Mouse (Mus musculus) heart, embryonic 12.5 days (tissue): Measurements from ENCODE around the gene Cubn. TPM values are rescaled to one million over a fixed set of nuclear protein-coding genes. Genes with fewer than 3 reads are reported as not detected.

Experiments used
- ATAC-seq: fragments of 200-750 bp; cut with Nextera tagmentation; 2 replicates; pipeline ENCODE4 v1.8.0; 2017; ENCODE audit warnings: moderate TSS enrichment, moderate library complexity; ENCODE audit not compliant: insufficient number of reproducible peaks, low FRiP score
- H3K27ac ChIP-seq: fragments of 300-500 bp; sonication (generic); 2 replicates; pipeline ENCODE4 v1.5.1; 2016; ENCODE audit warnings: mild to moderate bottlenecking, moderate library complexity; ENCODE audit not compliant: poor library complexity, severe bottlenecking
- H3K27me3 ChIP-seq: fragments of 300-500 bp; sonication (generic); replicated peaks from 2 replicates; pipeline ENCODE4 v1.6.1; 2016; ENCODE audit warnings: mild to moderate bottlenecking, moderate library complexity
- H3K36me3 ChIP-seq: fragments of 300-500 bp; sonication (generic); 2 replicates; pipeline ENCODE4 v1.6.1; 2016; ENCODE audit warnings: mild to moderate bottlenecking, moderate library complexity
- H3K4me1 ChIP-seq: fragments of 300-500 bp; sonication (generic); replicated peaks from 2 replicates; pipeline ENCODE4 v1.6.1; 2016; ENCODE audit warnings: mild to moderate bottlenecking
- H3K4me2 ChIP-seq: fragments of 300-500 bp; sonication (generic); 2 replicates; pipeline ENCODE4 v1.6.1; 2016; ENCODE audit warnings: mild to moderate bottlenecking, moderate library complexity
- H3K4me3 ChIP-seq: fragments of 300-500 bp; sonication (generic); 2 replicates; pipeline ENCODE4 v1.5.1; 2016; ENCODE audit warnings: mild to moderate bottlenecking
- H3K9ac ChIP-seq: fragments of 300-500 bp; sonication (generic); 2 replicates; pipeline ENCODE4 v1.6.1; 2016; ENCODE audit warnings: mild to moderate bottlenecking, moderate library complexity
- H3K9me3 ChIP-seq: fragments of 300-500 bp; sonication (generic); replicated peaks from 2 replicates; pipeline ENCODE4 v1.6.1; 2016; ENCODE audit warnings: mild to moderate bottlenecking, moderate library complexity
- WGBS: fragments of 180-500 bp; shearing (Covaris S2); methylation state at CpG from one replicate; pipeline ENCODE4 v1.1.7; 2016; 5-methylcytosine and 5-hydroxymethylcytosine counted together
- polyA plus RNA-seq: library from polyadenylated mRNA; unstranded; fragments of >200 nt; fragmentation: Nextera tagmentation; extraction: Ambion mirVana; gene quantifications from 2 replicates; pipeline ENCODE4 v1.2.1, GENCODE M21; 2016

Cubn gene
- polyA plus RNA-seq, 1 experiment from 2014 or later = 0.57 TPM

- H3K36me3 ChIP-seq = no peaks in the 10 kb centered on the region
- H3K4me2 ChIP-seq = no peak overlapping the region
- no peaks in the 10 kb centered on the region for H3K27me3 ChIP-seq
- H3K4me1 ChIP-seq = no peaks in the 10 kb centered on the region
- no peaks in the 10 kb centered on the region for H3K9me3 ChIP-seq
- H3K4me3 ChIP-seq = no peak overlapping the region
- 87% methylated on average over 4 of the region's 4 CpGs for WGBS
- H3K27ac ChIP-seq = no peak overlapping the region
- ATAC-seq = no peak
- H3K9ac ChIP-seq = no peak overlapping the region
Measured at GRCm38 (mm10) chr2:13445156-13445555, 46.5 kb downstream of the Cubn start.

- Histone ChIP-seq H3K27me3 (no peaks in the 10 kb centered on the region), H3K36me3 (no peaks in the 10 kb centered on the region), H3K9me3 (no peaks in the 10 kb centered on the region), H3K4me2 (no peak overlapping the region), H3K27ac (peak overlapping the region; percentile 73), H3K4me1 (peaks cover 8% of the 10 kb centered on the region), H3K9ac (no peak overlapping the region), H3K4me3 (no peak overlapping the region)
- WGBS = 56% methylated on average over 1 of the region's 1 CpGs
- no peak for ATAC-seq
Measured at GRCm38 (mm10) chr2:13438983-13439382, 52.6 kb downstream of the Cubn start.

- H3K4me2 ChIP-seq = no peak overlapping the region
- peaks cover 8% of the 10 kb centered on the region for H3K4me1 ChIP-seq
- H3K9ac ChIP-seq = no peak overlapping the region
- ATAC-seq = 0 out of 2 replicates have a peak, but pooled peaks have one; percentile 25
- H3K27me3 ChIP-seq = no peaks in the 10 kb centered on the region
- peak overlapping the region; percentile 73 for H3K27ac ChIP-seq
- H3K4me3 ChIP-seq = no peak overlapping the region
- WGBS = 51% methylated on average over 3 of the region's 3 CpGs
- H3K9me3 ChIP-seq = no peaks in the 10 kb centered on the region
- H3K36me3 ChIP-seq = no peaks in the 10 kb centered on the region
Measured at GRCm38 (mm10) chr2:13438275-13438845, 53.3 kb downstream of the Cubn start.

- no peaks in the 10 kb centered on the region for H3K27me3 ChIP-seq
- no peak for ATAC-seq
- no peaks in the 10 kb centered on the region for H3K36me3 ChIP-seq
- H3K27ac ChIP-seq = no peak overlapping the region
- H3K4me2 ChIP-seq = no peak overlapping the region
- WGBS = 85% methylated on average over 4 of the region's 4 CpGs
- no peaks in the 10 kb centered on the region for H3K9me3 ChIP-seq
- no peak overlapping the region for H3K9ac ChIP-seq
- no peaks in the 10 kb centered on the region for H3K4me1 ChIP-seq
- no peak overlapping the region for H3K4me3 ChIP-seq
Measured at GRCm38 (mm10) chr2:13432002-13432401, 59.6 kb downstream of the Cubn start.

- H3K4me3 ChIP-seq = no peak overlapping the region
- no peak for ATAC-seq
- no peaks in the 10 kb centered on the region for H3K4me1 ChIP-seq
- WGBS = 84% methylated on average over 14 of the region's 14 CpGs
- H3K9me3 ChIP-seq = no peaks in the 10 kb centered on the region
- H3K4me2 ChIP-seq = no peak overlapping the region
- no peaks in the 10 kb centered on the region for H3K27me3 ChIP-seq
- H3K36me3 ChIP-seq = no peaks in the 10 kb centered on the region
- H3K27ac ChIP-seq = no peak overlapping the region
- no peak overlapping the region for H3K9ac ChIP-seq
Measured at GRCm38 (mm10) chr2:13421974-13422760, 69.4 kb downstream of the Cubn start.

GRCm38 (mm10) chr2:13416765-13417524, 74.7 kb downstream of the Cubn start:
- Histone ChIP-seq H3K36me3 (no peaks in the 10 kb centered on the region), H3K27me3 (no peaks in the 10 kb centered on the region), H3K9ac (no peak overlapping the region), H3K4me2 (no peak overlapping the region), H3K4me3 (no peak overlapping the region), H3K4me1 (peaks cover 9% of the 10 kb centered on the region), H3K27ac (no peak overlapping the region), H3K9me3 (no peaks in the 10 kb centered on the region)
- ATAC-seq = no peak
- 77% methylated on average over 3 of the region's 3 CpGs for WGBS

- H3K4me1 ChIP-seq = peaks cover 18% of the 10 kb centered on the region
- peak; percentile 93 for ATAC-seq
- H3K27me3 ChIP-seq = no peaks in the 10 kb centered on the region
- H3K36me3 ChIP-seq = no peaks in the 10 kb centered on the region
- no peaks in the 10 kb centered on the region for H3K9me3 ChIP-seq
- no peak overlapping the region for H3K4me3 ChIP-seq
- H3K27ac ChIP-seq = peak overlapping the region; percentile 69
- no peak overlapping the region for H3K4me2 ChIP-seq
- no peak overlapping the region for H3K9ac ChIP-seq
- 42% methylated on average over 4 of the region's 4 CpGs for WGBS
Measured at GRCm38 (mm10) chr2:13413520-13414178, 78.0 kb downstream of the Cubn start.

GRCm38 (mm10) chr2:13410660-13411059, 81.0 kb downstream of the Cubn start:
- 58% methylated on average over 5 of the region's 5 CpGs for WGBS
- H3K4me2 ChIP-seq = no peak overlapping the region
- H3K9me3 ChIP-seq = no peaks in the 10 kb centered on the region
- no peak overlapping the region for H3K9ac ChIP-seq
- no peak overlapping the region for H3K4me3 ChIP-seq
- no peak for ATAC-seq
- no peak overlapping the region for H3K27ac ChIP-seq
- H3K4me1 ChIP-seq = peaks cover 16% of the 10 kb centered on the region
- no peaks in the 10 kb centered on the region for H3K36me3 ChIP-seq
- no peaks in the 10 kb centered on the region for H3K27me3 ChIP-seq

GRCm38 (mm10) chr2:13409767-13410519, 81.7 kb downstream of the Cubn start:
- Histone ChIP-seq H3K9ac (no peak overlapping the region), H3K4me3 (no peak overlapping the region), H3K4me1 (peaks cover 14% of the 10 kb centered on the region), H3K9me3 (no peaks in the 10 kb centered on the region), H3K4me2 (no peak overlapping the region), H3K36me3 (no peaks in the 10 kb centered on the region), H3K27ac (peak overlapping the region; percentile 4; the same call in 1 of the 2 replicates), H3K27me3 (no peaks in the 10 kb centered on the region)
- no peak for ATAC-seq
- 79% methylated on average over 2 of the region's 2 CpGs for WGBS

GRCm38 (mm10) chr2:13408333-13408732, 83.3 kb downstream of the Cubn start:
- Histone ChIP-seq H3K9ac (no peak overlapping the region), H3K4me1 (peaks cover 9% of the 10 kb centered on the region; the same call in 1 of the 2 replicates), H3K27ac (no peak overlapping the region), H3K9me3 (no peaks in the 10 kb centered on the region), H3K36me3 (no peaks in the 10 kb centered on the region), H3K4me2 (no peak overlapping the region), H3K4me3 (no peak overlapping the region), H3K27me3 (no peaks in the 10 kb centered on the region)
- 77% methylated on average over 3 of the region's 3 CpGs for WGBS
- ATAC-seq = no peak
